Mouse (Mus musculus): Measurements from ENCODE around the gene Tbc1d9.

- TF ChIP-seq EP300 (IDR thresholded peaks at IDR 0.05; ENCODE audit: low read depth) (no peak), CTCF (IDR thresholded peaks at IDR 0.05; ENCODE audit: low read depth) (no peak)
These were observed 16.0 kb upstream of the Tbc1d9 start for GRCm38 (mm10) chr8:83149124-83149523.
